Mouse (Mus musculus) lung, postnatal 10 days (tissue): ENCODE measurements around the gene Olfr58.
"Not testable (repeated sequence)": the region's sequence is repeated elsewhere in the genome, so short reads cannot be mapped to it uniquely, and the experiment has no call there.

Experiments used
- DNase-seq: peaks from one replicate; pipeline ENCODE4 v3.0.0; 2021

Gene Olfr58

GRCm38 (mm10) chr9:19779983-19780382 lies at the start of gene Olfr58:
Gene Olfr58, plus strand, starts transcription at chr9:19780283.
- no peak for DNase-seq

- DNase-seq = no peak
These were observed 10.9 kb upstream of the Olfr58 start for GRCm38 (mm10) chr9:19769136-19769535.

GRCm38 (mm10) chr9:19769701-19770100 lies 10.4 kb upstream of the Olfr58 start:
- DNase-seq = no peak

- DNase-seq = no peak
These were observed 22.9 kb downstream of the Olfr58 start for GRCm38 (mm10) chr9:19803000-19803399.

- not testable (repeated sequence) for DNase-seq
These were observed 24.5 kb downstream of the Olfr58 start, which contains the start of gene Olfr859 for GRCm38 (mm10) chr9:19804606-19805005. Gene Olfr859, plus strand, starts transcription at chr9:19804906.
